Mouse (Mus musculus): ENCODE data around the gene Gm49321. TPM values are rescaled to one million over a fixed set of nuclear protein-coding genes. Genes with fewer than 3 reads are reported as not detected.

The Gm49321 gene
- not detected in 2 replicates for polyA plus RNA-seq (2012; rRNA removed)

- H3K27ac ChIP-seq (ENCODE audit: insufficient read depth, low read length): no peak within 1 kb of the TSS
- no peak within 1 kb of the TSS for H3K4me3 ChIP-seq (ENCODE audit: insufficient read depth, low read length)
- no peak for TF ChIP-seq POLR2A (IDR thresholded peaks at IDR 0.05; ENCODE audit: extremely low read depth, insufficient read depth, low read length)
- no peak for TF ChIP-seq CTCF (IDR thresholded peaks at IDR 0.05; ENCODE audit: extremely low read depth, insufficient read depth, low read length)
- H3K4me1 ChIP-seq (ENCODE audit: control insufficient read depth, insufficient read depth, low read length): no peaks in the 10 kb centered on the region
Observed at GRCm38 (mm10) chr12:73937353-73937752, at the start of gene Gm49321. Gene Gm49321, plus strand, starts transcription at chr12:73937653.

- Histone ChIP-seq H3K4me1 (ENCODE audit: control insufficient read depth, insufficient read depth, low read length) (no peaks in the 10 kb centered on the region), H3K27ac (ENCODE audit: insufficient read depth, low read length) (no peak overlapping the region), H3K4me3 (ENCODE audit: insufficient read depth, low read length) (no peak overlapping the region)
- TF ChIP-seq CTCF (IDR thresholded peaks at IDR 0.05; ENCODE audit: extremely low read depth, insufficient read depth, low read length): no peak
- no peak for TF ChIP-seq POLR2A (IDR thresholded peaks at IDR 0.05; ENCODE audit: extremely low read depth, insufficient read depth, low read length)
Observed at GRCm38 (mm10) chr12:73888003-73888783, 49.3 kb upstream of the Gm49321 start.

- Histone ChIP-seq H3K4me1 (ENCODE audit: control insufficient read depth, insufficient read depth, low read length) (no peaks in the 10 kb centered on the region), H3K27ac (ENCODE audit: insufficient read depth, low read length) (no peak overlapping the region), H3K4me3 (ENCODE audit: insufficient read depth, low read length) (no peak overlapping the region)
- no peak for TF ChIP-seq POLR2A (IDR thresholded peaks at IDR 0.05; ENCODE audit: extremely low read depth, insufficient read depth, low read length)
- TF ChIP-seq CTCF (IDR thresholded peaks at IDR 0.05; ENCODE audit: extremely low read depth, insufficient read depth, low read length): no peak
Observed at GRCm38 (mm10) chr12:73889571-73889970, 47.9 kb upstream of the Gm49321 start.

GRCm38 (mm10) chr12:73890086-73890485 is 47.4 kb upstream of the Gm49321 start:
- Histone ChIP-seq H3K4me1 (ENCODE audit: control insufficient read depth, insufficient read depth, low read length) (no peaks in the 10 kb centered on the region), H3K4me3 (ENCODE audit: insufficient read depth, low read length) (no peak overlapping the region), H3K27ac (ENCODE audit: insufficient read depth, low read length) (no peak overlapping the region)
- no peak for TF ChIP-seq POLR2A (IDR thresholded peaks at IDR 0.05; ENCODE audit: extremely low read depth, insufficient read depth, low read length)
- TF ChIP-seq CTCF (IDR thresholded peaks at IDR 0.05; ENCODE audit: extremely low read depth, insufficient read depth, low read length): no peak

- Histone ChIP-seq H3K4me3 (ENCODE audit: insufficient read depth, low read length) (no peak overlapping the region), H3K27ac (ENCODE audit: insufficient read depth, low read length) (no peak overlapping the region), H3K4me1 (ENCODE audit: control insufficient read depth, insufficient read depth, low read length) (no peaks in the 10 kb centered on the region)
- TF ChIP-seq POLR2A (IDR thresholded peaks at IDR 0.05; ENCODE audit: extremely low read depth, insufficient read depth, low read length): no peak
- TF ChIP-seq CTCF (IDR thresholded peaks at IDR 0.05; ENCODE audit: extremely low read depth, insufficient read depth, low read length): no peak
Observed at GRCm38 (mm10) chr12:73892616-73893015, 44.8 kb upstream of the Gm49321 start.

- no peak overlapping the region for H3K27ac ChIP-seq (ENCODE audit: insufficient read depth, low read length)
- H3K4me3 ChIP-seq (ENCODE audit: insufficient read depth, low read length): no peak overlapping the region
- H3K4me1 ChIP-seq (ENCODE audit: control insufficient read depth, insufficient read depth, low read length): no peaks in the 10 kb centered on the region
- TF ChIP-seq CTCF (IDR thresholded peaks at IDR 0.05; ENCODE audit: extremely low read depth, insufficient read depth, low read length): no peak
- no peak for TF ChIP-seq POLR2A (IDR thresholded peaks at IDR 0.05; ENCODE audit: extremely low read depth, insufficient read depth, low read length)
Observed at GRCm38 (mm10) chr12:73894838-73895237, 42.6 kb upstream of the Gm49321 start.

- TF ChIP-seq POLR2A (IDR thresholded peaks at IDR 0.05; ENCODE audit: extremely low read depth, insufficient read depth, low read length) (no peak), CTCF (IDR thresholded peaks at IDR 0.05; ENCODE audit: extremely low read depth, insufficient read depth, low read length) (no peak)
- H3K4me1 ChIP-seq (ENCODE audit: control insufficient read depth, insufficient read depth, low read length): no peaks in the 10 kb centered on the region
- H3K4me3 ChIP-seq (ENCODE audit: insufficient read depth, low read length): no peak overlapping the region
- H3K27ac ChIP-seq (ENCODE audit: insufficient read depth, low read length): no peak overlapping the region
Observed at GRCm38 (mm10) chr12:73895674-73896073, 41.8 kb upstream of the Gm49321 start.

- Histone ChIP-seq H3K4me1 (ENCODE audit: control insufficient read depth, insufficient read depth, low read length) (no peaks in the 10 kb centered on the region), H3K27ac (ENCODE audit: insufficient read depth, low read length) (no peak overlapping the region), H3K4me3 (ENCODE audit: insufficient read depth, low read length) (no peak overlapping the region)
- TF ChIP-seq CTCF (IDR thresholded peaks at IDR 0.05; ENCODE audit: extremely low read depth, insufficient read depth, low read length) (no peak), POLR2A (IDR thresholded peaks at IDR 0.05; ENCODE audit: extremely low read depth, insufficient read depth, low read length) (no peak)
Observed at GRCm38 (mm10) chr12:73896471-73896870, 41.0 kb upstream of the Gm49321 start.

- no peak overlapping the region for H3K4me3 ChIP-seq (ENCODE audit: insufficient read depth, low read length)
Observed at GRCm38 (mm10) chr12:73898281-73898680, 39.2 kb upstream of the Gm49321 start.

More at GRCm38 (mm10) chr12:73898281-73898680, 39.2 kb upstream of the Gm49321 start:
- Histone ChIP-seq H3K4me1 (ENCODE audit: control insufficient read depth, insufficient read depth, low read length) (no peaks in the 10 kb centered on the region), H3K27ac (ENCODE audit: insufficient read depth, low read length) (no peak overlapping the region)
- no peak for TF ChIP-seq POLR2A (IDR thresholded peaks at IDR 0.05; ENCODE audit: extremely low read depth, insufficient read depth, low read length)

Data from cortical plate, adult 2 months (tissue).